Mouse (Mus musculus): ENCODE data around the gene Nfatc3. TPM values are rescaled to one million over a fixed set of nuclear protein-coding genes. Genes with fewer than 3 reads are reported as not detected.

The Nfatc3 gene
- polyA plus RNA-seq, 1 experiment from 2014 or later = 4.2 TPM

GRCm38 (mm10) chr8:106103888-106104287 lies 45.2 kb downstream of the Nfatc3 start:
- Histone ChIP-seq H3K4me1 (replicated peaks) (no peaks in the 10 kb centered on the region), H3K27ac (replicated peaks) (no peak overlapping the region), H3K9me3 (no peaks in the 10 kb centered on the region), H3K4me3 (no peak overlapping the region), H3K9ac (no peak overlapping the region), H3K27me3 (no peaks in the 10 kb centered on the region), H3K36me3 (peaks cover 49% of the 10 kb centered on the region), H3K4me2 (no peak overlapping the region)
- 91% methylated on average over 2 of the region's 2 CpGs for WGBS
- no peak for ATAC-seq (ENCODE audit: low read depth)

- WGBS = 97% methylated on average over 1 of the region's 1 CpGs
- Histone ChIP-seq H3K4me2 (no peak overlapping the region), H3K27me3 (no peaks in the 10 kb centered on the region), H3K4me1 (replicated peaks) (no peaks in the 10 kb centered on the region), H3K27ac (replicated peaks) (no peak overlapping the region), H3K4me3 (no peak overlapping the region), H3K9me3 (no peaks in the 10 kb centered on the region), H3K9ac (no peak overlapping the region), H3K36me3 (peaks cover 48% of the 10 kb centered on the region)
- no peak for ATAC-seq (ENCODE audit: low read depth)
Observed at GRCm38 (mm10) chr8:106106193-106106592, 47.6 kb downstream of the Nfatc3 start.

- ATAC-seq (ENCODE audit: low read depth) = no peak
- no peaks in the 10 kb centered on the region for H3K4me1 ChIP-seq (replicated peaks)
- no peak overlapping the region for H3K4me3 ChIP-seq
- no peaks in the 10 kb centered on the region for H3K27me3 ChIP-seq
- H3K9ac ChIP-seq = no peak overlapping the region
- H3K36me3 ChIP-seq = peaks cover 46% of the 10 kb centered on the region
- no peak overlapping the region for H3K27ac ChIP-seq (replicated peaks)
- H3K4me2 ChIP-seq = no peak overlapping the region
- 96% methylated on average over 4 of the region's 4 CpGs for WGBS
- no peaks in the 10 kb centered on the region for H3K9me3 ChIP-seq
Observed at GRCm38 (mm10) chr8:106108080-106108479, 49.4 kb downstream of the Nfatc3 start.

DNA sequence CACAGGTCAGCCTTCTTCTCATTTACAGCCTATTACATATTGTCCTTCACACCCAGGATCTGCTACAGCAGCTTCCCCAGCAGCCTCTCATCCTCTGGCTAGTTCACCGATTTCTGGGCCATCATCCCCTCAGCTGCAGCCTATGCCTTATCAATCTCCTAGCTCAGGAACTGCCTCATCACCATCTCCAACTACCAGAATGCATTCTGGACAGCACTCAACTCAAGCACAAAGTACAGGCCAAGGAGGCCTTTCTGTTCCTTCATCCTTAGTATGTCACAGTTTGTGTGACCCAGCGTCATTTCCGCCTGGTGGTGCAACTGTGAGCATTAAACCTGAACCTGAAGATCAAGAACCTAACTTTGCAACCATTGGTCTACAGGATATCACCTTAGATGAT lies 50.1 kb downstream of the Nfatc3 start:
- WGBS = 95% methylated on average over 3 of the region's 3 CpGs
- Histone ChIP-seq H3K9ac (no peak overlapping the region), H3K4me1 (replicated peaks) (no peaks in the 10 kb centered on the region), H3K27me3 (no peaks in the 10 kb centered on the region), H3K36me3 (peaks cover 41% of the 10 kb centered on the region), H3K4me3 (no peak overlapping the region), H3K4me2 (no peak overlapping the region), H3K9me3 (no peaks in the 10 kb centered on the region), H3K27ac (replicated peaks) (no peak overlapping the region)
- ATAC-seq (ENCODE audit: low read depth) = no peak

GRCm38 (mm10) chr8:106112041-106112440 lies 53.4 kb downstream of the Nfatc3 start:
- H3K27me3 ChIP-seq = no peaks in the 10 kb centered on the region
- no peak overlapping the region for H3K4me2 ChIP-seq
- H3K4me3 ChIP-seq = no peak overlapping the region
- H3K4me1 ChIP-seq (replicated peaks) = no peaks in the 10 kb centered on the region
- H3K9ac ChIP-seq = no peak overlapping the region
- no peaks in the 10 kb centered on the region for H3K9me3 ChIP-seq
- ATAC-seq (ENCODE audit: low read depth) = no peak
- H3K27ac ChIP-seq (replicated peaks) = no peak overlapping the region
- WGBS = 91% methylated on average over 2 of the region's 2 CpGs
- H3K36me3 ChIP-seq = peaks cover 40% of the 10 kb centered on the region

GRCm38 (mm10) chr8:106112514-106112913 lies 53.9 kb downstream of the Nfatc3 start:
- no peak for ATAC-seq (ENCODE audit: low read depth)
- Histone ChIP-seq H3K4me1 (replicated peaks) (no peaks in the 10 kb centered on the region), H3K27me3 (no peaks in the 10 kb centered on the region), H3K9ac (no peak overlapping the region), H3K9me3 (no peaks in the 10 kb centered on the region), H3K4me2 (no peak overlapping the region), H3K27ac (replicated peaks) (no peak overlapping the region), H3K36me3 (peaks cover 40% of the 10 kb centered on the region), H3K4me3 (no peak overlapping the region)
- WGBS = 98% methylated on average over 1 of the region's 1 CpGs

GRCm38 (mm10) chr8:106115897-106116296 lies 57.3 kb downstream of the Nfatc3 start:
- Histone ChIP-seq H3K36me3 (peaks cover 35% of the 10 kb centered on the region), H3K4me2 (no peak overlapping the region), H3K4me3 (no peak overlapping the region), H3K27ac (replicated peaks) (no peak overlapping the region), H3K9ac (no peak overlapping the region), H3K27me3 (no peaks in the 10 kb centered on the region), H3K9me3 (no peaks in the 10 kb centered on the region), H3K4me1 (replicated peaks) (no peaks in the 10 kb centered on the region)
- WGBS = 94% methylated on average over 3 of the region's 3 CpGs
- no peak for ATAC-seq (ENCODE audit: low read depth)

DNA sequence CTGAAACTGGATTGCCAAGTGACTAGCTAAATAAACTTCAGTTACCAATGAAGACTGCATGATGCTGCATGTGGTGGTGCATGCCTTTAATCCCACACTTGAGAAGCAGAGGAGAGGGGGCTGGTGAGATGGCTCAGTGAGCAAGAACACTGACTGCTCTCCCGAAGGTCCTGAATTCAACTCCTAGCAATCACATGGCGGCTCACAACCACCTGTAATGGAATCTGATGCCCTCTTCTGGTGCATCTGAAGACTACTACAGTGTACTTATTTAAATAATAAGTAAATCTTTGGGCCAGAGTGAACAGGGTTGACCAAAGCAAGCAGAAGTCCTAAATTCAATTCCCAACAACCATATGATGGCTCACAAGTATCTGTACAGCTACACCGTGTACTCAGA lies 64.8 kb downstream of the Nfatc3 start:
- ATAC-seq (ENCODE audit: low read depth) = no peak
- Histone ChIP-seq H3K9ac (no peak overlapping the region), H3K4me3 (no peak overlapping the region), H3K27ac (replicated peaks) (no peak overlapping the region), H3K4me2 (no peak overlapping the region), H3K27me3 (no peaks in the 10 kb centered on the region), H3K4me1 (replicated peaks) (no peaks in the 10 kb centered on the region), H3K9me3 (no peaks in the 10 kb centered on the region), H3K36me3 (peaks cover 39% of the 10 kb centered on the region)
- WGBS = 86% methylated on average over 3 of the region's 3 CpGs

- Histone ChIP-seq H3K9ac (no peak overlapping the region), H3K36me3 (peaks cover 46% of the 10 kb centered on the region), H3K4me1 (replicated peaks) (no peaks in the 10 kb centered on the region), H3K4me2 (no peak overlapping the region), H3K27ac (replicated peaks) (no peak overlapping the region), H3K27me3 (no peaks in the 10 kb centered on the region), H3K4me3 (no peak overlapping the region), H3K9me3 (no peaks in the 10 kb centered on the region)
- ATAC-seq (ENCODE audit: low read depth) = no peak
- 97% methylated on average over 1 of the region's 1 CpGs for WGBS
Observed at GRCm38 (mm10) chr8:106126055-106126454, 67.4 kb downstream of the Nfatc3 start.

- peaks cover 56% of the 10 kb centered on the region for H3K36me3 ChIP-seq
- 74% methylated on average over 3 of the region's 3 CpGs for WGBS
- H3K9me3 ChIP-seq = no peaks in the 10 kb centered on the region
Observed at GRCm38 (mm10) chr8:106127054-106127453, 68.4 kb downstream of the Nfatc3 start.

DNA sequence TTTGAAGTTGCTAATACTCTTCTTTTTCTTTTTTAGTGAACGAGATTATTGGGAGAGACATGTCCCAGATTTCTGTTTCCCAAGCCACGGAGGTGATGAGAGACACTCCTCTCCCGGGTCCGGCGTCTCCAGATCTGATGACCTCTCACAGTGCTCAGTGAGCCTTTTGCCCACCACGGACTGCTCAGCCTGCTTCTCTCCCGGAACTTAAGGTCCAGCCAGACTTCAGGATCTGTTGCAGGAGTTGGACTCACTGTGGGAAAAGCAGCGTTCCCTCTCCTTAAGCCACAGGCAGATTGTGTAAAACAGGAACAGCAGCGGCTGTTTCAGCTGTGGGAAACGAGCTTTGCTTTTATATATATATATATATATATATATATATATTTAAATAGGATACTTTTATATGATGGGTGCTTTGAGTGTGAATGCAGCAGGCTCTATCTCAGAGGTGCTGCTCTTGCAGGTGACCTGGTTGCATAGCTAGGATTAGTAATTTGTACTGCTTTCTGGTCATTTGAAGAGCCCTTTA lies 69.3 kb downstream of the Nfatc3 start:
- Histone ChIP-seq H3K9me3 (no peaks in the 10 kb centered on the region), H3K4me2 (no peak overlapping the region), H3K27me3 (peaks cover 6% of the 10 kb centered on the region), H3K4me3 (no peak overlapping the region), H3K36me3 (peaks cover 64% of the 10 kb centered on the region), H3K4me1 (replicated peaks) (no peaks in the 10 kb centered on the region), H3K9ac (no peak overlapping the region), H3K27ac (replicated peaks) (no peak overlapping the region)
- 95% methylated on average over 10 of the region's 10 CpGs for WGBS
- ATAC-seq (ENCODE audit: low read depth) = no peak

More at GRCm38 (mm10) chr8:106127054-106127453, 68.4 kb downstream of the Nfatc3 start:
- H3K4me2 ChIP-seq = no peak overlapping the region
- H3K27ac ChIP-seq (replicated peaks) = no peak overlapping the region
- no peak overlapping the region for H3K9ac ChIP-seq
- no peaks in the 10 kb centered on the region for H3K27me3 ChIP-seq
- ATAC-seq (ENCODE audit: low read depth) = no peak
- H3K4me1 ChIP-seq (replicated peaks) = no peaks in the 10 kb centered on the region
- no peak overlapping the region for H3K4me3 ChIP-seq

- no peak for ATAC-seq (ENCODE audit: low read depth)
- Histone ChIP-seq H3K36me3 (peaks cover 59% of the 10 kb centered on the region), H3K4me2 (no peak overlapping the region), H3K9me3 (no peaks in the 10 kb centered on the region), H3K9ac (no peak overlapping the region), H3K4me1 (replicated peaks) (no peaks in the 10 kb centered on the region), H3K27ac (replicated peaks) (no peak overlapping the region), H3K27me3 (peaks cover 20% of the 10 kb centered on the region), H3K4me3 (no peak overlapping the region)
Observed at GRCm38 (mm10) chr8:106129232-106129930, 70.7 kb downstream of the Nfatc3 start.

GRCm38 (mm10) chr8:106129997-106130396 lies 71.4 kb downstream of the Nfatc3 start:
- no peak for ATAC-seq (ENCODE audit: low read depth)
- no peak overlapping the region for H3K4me3 ChIP-seq
- 90% methylated on average over 2 of the region's 2 CpGs for WGBS
- no peak overlapping the region for H3K9ac ChIP-seq
- no peaks in the 10 kb centered on the region for H3K9me3 ChIP-seq
- no peaks in the 10 kb centered on the region for H3K4me1 ChIP-seq (replicated peaks)
- H3K36me3 ChIP-seq = peaks cover 59% of the 10 kb centered on the region
- no peak overlapping the region for H3K4me2 ChIP-seq
- H3K27ac ChIP-seq (replicated peaks) = no peak overlapping the region
- H3K27me3 ChIP-seq = peaks cover 26% of the 10 kb centered on the region

All from neural tube, embryonic 13.5 days (tissue).